Mouse (Mus musculus): Measurements from ENCODE around the gene Plppr1.
"Not testable (repeated sequence)": the region's sequence is repeated elsewhere in the genome, so short reads cannot be mapped to it uniquely, and the experiment has no call there.

Plppr1 gene

DNA sequence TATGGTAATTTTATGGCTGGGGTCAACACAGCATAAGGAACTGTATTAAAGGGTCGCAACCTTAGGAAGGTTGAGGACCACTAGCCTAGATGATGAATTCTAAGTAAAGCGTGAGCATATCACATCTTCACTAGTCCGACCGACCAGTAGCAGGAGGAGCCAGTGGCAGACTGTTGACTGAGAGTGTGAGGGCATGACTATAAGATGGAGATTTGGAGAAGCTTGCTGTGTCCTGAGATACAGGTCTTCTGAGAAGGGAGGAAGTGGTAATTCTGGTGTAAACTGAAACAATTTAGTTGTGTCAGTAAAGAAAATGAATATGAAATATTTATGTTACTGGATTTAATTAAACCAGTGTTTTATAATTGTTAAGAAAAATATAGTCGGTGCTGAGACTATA, 180.4 kb downstream of the Plppr1 start:
- no peak for DNase-seq

DNA sequence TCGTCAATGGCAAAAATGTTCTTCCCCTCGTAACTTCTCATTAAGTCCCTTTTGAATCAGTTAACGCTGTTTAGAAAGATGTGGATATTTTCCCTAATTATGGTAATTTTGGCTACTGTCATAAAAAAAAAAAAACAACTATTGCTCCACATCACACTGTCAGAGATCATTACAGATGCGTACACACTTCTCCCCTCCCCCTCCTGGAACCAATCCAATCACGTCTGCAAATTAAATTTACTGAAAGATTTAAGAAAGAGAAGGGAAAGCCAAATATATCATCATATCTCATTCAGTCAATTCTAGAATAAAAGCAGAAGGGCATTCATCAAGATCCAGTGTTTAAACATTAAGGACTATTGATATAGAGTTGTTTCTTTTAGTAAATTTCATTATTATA, 185.7 kb downstream of the Plppr1 start:
- no peak for DNase-seq

DNA sequence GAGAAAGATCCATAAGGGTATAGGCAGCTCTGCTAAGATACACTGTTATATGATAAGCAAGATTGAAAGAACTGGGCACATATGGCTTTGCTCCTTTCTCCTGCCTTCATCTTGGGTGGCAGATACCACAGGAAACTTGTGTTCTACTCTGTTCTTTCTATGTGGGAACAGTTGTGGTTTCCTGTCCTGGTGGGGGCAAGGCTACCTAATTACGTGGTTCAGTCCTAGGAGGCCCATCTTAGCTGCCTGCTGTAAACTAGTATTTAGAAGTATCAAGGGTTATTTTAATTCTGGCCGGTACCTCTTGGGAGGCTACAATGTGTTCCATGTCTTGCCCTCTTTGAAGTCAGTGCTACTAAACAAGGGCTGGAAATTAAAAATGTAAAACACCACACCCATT, 186.2 kb downstream of the Plppr1 start:
- no peak for DNase-seq

DNA sequence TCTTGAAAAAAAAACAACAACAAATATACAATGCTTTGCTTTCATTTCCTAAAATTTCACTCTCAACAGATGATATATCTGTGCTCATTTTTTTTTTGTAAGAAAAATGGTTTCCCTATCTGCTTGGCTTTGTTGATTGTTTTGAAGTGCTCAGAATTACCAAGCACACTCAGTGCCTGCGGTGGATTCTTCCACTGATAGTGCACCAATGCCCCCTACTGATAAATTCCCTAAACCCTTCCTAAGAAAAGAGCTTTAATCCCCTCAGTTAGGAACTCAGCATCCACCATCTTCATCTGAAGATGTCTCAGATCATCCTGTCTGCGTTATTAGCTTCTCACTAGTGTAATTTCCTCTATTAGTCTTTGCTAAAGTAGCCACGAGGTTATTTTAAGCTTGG, 192.2 kb downstream of the Plppr1 start:
- no peak for DNase-seq

DNA sequence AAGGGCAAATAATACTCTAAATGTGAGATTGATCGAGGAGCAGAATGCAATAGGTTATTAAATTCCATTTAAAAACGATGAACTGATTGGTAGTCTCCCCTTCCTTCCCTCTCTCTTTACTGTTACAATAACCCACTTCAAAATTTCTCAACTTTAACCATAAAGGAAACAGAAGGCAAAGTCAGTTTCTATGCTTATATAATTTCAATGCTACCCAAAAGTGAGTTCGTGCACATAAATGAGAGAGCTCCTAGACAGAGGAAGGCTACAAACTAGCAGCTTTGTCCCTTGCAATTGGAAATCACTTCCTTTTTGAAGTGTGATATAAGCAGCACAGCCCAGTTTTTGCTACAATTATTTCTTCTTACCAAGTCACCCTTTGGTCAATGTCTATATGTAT, 193.1 kb downstream of the Plppr1 start:
- DNase-seq, result no peak

DNA sequence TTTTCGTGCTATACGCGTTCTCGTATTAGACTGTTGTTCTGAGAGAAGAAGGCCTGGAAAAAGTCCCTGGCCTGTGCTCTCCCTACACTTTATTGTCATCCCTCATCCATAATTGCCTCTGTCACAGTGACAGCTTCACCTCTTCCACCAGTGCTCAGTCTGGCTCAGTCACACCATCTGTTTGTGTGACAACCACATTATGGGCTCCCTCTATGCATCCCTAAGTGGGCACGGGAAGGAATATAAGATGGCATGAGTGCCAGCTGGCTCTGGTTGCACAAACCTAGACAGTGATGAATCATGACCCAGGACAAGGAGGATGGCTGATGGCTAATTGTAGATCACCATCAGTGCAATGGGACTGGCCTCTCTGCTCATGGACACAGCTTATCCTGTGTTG, 219.4 kb downstream of the Plppr1 start:
- no peak for DNase-seq

DNA sequence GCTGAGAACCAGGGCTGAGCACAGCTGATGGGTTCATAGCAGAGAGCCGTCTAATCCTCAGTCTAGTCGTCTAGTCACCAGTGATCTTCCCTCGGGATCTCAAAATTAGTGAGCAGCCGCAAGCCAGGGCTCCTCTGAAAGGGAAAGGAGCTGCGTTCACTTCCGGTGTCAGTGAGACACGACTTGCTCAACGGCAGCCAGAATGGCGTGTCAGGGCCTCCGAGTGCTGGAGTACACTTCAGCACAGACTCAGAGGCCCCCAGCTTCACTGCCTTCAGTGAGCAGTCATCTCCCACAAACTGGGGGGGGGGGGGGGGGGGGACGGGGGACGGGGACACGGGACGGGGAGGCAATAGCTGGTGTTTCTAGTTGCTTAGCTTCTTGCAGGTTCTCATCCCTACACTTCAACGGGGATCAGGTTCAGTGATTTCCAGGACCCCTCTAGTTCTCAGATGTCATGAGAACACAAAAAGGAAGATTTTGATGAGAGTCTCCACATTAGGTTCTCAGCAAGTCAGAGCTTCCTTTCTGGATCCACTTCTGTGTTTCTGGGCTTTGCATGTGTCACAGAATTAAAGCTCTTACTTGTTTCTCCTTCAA, 225.7 kb downstream of the Plppr1 start:
- DNase-seq, result no peak

DNA sequence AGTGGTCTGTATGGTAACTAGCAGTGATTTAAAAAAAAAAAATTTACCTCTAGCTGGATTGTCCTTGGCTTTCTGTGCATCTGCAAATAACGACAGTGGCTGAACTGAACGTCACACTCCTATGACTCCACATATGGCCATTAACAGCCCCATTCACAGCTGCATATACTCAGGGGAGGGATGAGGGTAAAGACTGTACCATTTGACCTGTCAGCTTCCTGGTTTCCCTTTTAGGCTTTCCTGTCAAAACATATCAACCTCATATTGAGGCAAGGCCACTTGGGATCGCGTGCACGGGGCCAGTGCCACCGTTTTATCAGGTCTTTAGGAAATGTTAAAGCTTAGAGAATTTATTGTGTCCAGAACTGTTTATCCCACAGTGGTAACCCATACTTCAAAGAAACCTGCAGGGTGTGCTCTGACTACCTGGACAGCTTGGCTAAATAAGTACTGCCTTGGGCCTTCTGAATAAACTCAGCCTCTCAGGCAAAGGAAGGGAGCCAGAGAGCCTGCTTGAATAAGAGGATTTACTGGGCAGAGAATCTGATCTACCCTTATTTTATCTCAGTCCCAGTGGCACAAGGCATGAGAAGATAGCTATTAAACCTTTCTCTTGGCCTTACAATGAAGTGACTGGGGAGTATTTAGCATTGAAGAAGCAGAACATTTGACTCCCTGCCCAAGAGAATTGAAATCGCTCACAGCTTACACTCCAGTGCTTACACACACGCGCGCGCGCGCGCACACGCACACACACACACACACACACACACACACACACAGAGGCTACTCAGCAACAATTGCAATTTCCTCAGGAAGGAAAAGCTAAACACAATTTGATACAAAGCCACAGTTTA, 226.5 kb downstream of the Plppr1 start:
- no peak for DNase-seq

DNA sequence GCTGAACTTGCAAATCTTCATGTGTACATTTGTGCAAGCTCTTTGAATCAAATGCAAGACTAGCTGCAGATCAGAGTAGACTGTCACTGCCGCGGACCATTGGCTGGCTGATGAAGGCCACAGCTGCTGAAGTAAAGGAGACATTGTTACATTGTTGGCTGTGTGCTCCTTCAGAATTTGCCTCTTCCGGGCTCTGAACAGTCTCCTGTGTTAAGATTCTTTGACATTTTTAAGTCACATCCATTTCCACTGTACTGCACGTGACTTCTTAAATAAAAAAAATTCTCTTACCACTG, 227.1 kb downstream of the Plppr1 start:
- no peak for DNase-seq

DNA sequence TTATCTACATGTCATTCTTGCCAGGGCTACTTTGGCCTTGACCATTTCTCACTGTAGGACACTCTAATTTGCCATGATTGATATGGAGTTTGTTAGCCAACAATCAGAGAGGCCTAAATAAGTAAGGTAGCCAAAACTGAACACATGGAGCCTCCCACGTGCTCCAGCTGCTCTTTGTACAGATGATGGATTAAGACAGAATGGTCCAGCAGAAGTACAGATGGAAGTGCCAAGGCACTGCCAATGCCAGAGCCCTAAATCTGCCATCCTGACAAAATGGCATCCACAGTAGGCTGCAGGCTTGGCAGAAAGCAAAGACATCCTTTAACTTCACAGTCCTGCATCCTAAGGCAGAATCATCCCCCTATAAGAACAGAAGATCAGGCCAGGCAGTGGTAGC, 237.4 kb downstream of the Plppr1 start:
- DNase-seq, result no peak

DNA sequence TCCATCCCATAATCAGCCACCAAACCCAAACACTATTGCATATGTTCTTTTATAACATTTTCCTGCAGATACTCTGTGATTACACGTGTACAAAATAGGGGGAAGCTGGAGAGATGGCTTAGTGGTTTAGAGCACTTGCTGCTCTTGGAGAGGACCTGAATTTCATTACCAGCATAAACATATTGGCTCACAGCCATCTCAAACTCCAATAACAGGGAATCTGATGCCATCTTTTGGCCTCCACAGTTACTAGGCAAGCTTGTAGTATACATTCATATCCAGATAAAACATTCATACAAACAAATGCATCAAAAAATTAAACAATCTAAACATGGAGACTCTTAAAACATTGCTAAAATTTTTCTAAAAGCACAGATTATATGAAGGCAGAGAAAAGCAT, 240.5 kb downstream of the Plppr1 start:
- no peak for DNase-seq

DNA sequence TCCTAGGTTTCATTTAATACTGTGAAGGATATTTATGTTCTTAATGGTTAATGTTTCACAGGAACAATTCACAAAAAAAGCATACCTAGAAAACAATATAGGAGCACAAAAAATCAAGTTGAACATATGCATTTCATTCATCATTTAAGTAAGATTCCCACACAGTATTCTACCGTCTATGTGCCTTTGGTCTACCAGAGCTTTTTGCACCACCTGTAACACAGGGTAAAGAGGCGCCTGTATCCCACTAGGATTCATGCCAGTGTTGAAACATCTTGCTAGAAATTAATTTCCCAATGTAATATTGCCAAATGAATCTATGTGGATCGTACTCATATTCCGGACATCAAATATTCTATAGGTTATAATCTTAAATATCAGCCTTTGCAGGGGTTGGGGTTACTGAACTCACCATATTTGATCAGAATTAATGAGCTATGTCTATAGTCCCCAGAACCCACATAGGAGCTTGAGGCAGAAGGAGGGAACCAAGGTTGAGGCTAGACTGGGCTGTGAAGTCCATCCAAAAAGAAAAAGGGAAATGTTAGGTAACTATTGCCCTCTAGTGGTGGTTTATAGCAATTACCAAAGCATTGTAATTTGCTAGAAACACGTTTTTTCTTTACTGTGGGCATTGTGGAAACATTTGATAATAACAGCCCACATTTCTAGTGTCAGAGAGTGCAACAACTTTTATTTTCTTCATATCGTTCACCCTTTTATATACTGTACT, 263.0 kb downstream of the Plppr1 start:
- peak; percentile 3 for DNase-seq

DNA sequence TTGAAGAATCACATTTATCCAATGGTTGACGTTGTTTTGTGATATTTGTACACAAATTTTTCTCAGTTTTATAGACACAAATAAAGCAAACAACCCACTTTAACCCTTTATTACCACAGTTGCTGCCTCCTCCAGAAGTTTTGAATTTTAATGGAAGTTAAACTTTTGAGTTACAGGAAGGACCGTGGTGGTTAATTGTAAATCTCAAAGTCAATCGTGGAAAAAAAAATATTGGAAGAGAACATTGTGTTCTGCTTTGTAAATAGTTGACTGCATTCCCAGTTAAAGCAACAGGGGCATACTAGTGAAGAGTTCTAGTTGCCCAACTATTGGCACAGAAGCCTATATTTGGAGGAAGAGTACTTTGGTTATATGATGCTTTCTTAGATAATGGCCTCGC, 278.9 kb downstream of the Plppr1 start:
- DNase-seq, result not testable (repeated sequence)

DNA sequence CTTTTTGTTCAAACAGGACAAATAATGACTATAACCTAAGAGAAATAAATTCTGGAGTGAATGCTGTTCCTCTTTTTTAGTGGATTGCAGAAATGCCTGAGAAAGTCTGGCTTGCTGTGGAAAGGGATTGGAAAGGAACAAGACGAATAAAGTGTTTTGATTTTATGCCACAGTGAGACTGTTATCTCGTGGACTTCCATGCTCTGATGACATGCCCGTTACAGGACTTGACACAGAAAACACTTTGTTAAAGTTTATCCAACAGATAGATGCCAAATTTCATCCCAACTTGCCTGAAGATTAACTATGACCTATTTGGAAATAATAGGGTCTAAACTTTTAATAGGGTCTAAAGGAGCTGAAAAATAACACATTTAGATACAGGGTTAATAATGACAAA, 281.0 kb downstream of the Plppr1 start:
- DNase-seq, result not testable (repeated sequence)

DNA sequence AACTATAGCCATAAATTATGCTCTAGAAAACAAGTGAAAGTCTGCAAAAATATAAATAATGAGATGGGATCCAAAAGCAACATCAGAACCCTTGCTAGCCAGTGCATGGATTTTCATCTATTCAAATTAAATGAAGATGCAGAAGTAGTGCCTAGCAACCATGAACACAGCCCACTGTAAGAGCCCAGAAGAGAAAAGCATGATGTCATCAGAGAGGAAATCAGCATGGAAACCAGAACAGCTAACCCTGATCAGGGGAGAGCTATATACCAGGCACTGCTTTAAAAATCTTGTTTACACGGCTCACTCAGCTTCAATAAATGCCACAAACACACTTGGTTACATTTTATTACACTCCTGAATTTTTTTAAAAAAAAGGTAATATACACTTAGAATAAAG, 288.9 kb downstream of the Plppr1 start:
- not testable (repeated sequence) for DNase-seq

DNA sequence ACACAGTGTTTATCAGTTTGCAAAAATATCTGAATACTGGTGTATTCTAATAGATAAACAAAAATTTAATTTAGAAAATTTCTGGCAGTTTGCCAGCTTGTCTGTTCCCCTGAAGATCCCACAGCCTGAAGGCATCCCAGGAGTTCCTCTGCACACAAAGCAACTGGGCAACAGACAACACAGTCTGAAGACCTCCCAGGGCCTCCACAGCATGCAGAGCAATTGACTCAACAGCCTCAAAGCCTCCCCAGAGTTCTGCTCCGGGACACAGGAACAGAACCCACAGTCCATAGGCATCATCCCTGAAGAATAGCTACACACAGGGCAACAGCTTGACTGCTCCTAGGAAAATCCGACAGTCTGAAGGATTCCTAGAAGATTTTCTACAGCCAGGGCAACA, 289.6 kb downstream of the Plppr1 start:
- DNase-seq, result no peak

DNA sequence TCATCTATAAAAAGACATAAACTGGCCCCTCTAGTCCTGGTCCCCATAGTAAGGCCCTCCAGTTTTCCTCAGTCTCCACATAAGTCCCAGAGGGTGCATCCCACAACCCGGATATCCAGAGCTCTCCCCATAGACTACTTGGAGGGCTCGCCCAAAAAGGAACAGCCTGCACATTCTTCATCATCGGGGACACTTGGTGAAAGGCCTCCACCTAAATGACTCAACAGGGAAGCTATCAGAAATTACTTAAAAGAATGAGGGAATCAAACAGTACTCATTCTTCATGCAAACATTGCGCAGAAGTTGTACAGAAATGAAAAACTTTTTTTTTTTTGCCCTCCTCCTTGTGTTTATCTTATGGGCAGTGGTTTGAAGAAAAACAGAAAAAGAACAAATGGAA, 291.4 kb downstream of the Plppr1 start:
- DNase-seq, result no peak

DNA sequence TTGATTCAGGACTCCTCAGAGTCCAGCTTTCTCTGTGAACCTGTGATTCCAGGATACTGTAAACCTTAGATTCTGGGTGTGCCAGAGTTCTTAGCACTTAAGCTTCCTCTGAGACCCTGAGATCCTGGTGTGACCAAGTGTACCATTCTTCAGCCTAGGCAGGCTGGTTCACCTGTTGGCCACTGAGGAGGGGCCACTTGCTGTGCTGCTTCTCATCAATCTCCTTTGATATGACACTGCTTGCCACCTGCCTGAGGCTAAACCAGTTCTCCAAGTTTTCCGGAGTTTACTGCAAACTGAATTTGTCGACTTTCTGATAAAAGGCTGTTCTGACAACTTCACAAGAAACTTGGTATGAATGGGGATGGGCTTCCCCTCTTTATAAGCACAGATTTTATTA, 298.0 kb downstream of the Plppr1 start:
- no peak for DNase-seq

DNA sequence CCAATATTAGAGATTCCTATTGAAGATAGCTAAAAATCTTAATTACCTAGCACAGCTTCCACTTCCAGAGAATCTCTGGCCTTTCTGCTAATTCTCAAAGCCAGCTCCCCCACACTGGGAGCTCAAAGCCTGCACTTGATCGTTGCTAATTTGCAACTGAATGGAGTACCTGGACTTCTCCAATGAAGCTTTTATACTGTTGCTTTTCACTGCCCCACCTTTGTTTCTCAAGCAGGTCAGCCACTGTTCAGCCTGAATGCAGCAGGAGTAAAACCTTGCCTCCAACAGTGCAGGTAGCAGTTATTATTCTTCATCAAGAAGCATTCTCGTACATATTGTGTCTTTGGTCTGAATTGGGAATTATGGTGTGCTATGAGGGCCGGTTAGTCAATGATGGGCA, 309.0 kb downstream of the Plppr1 start:
- not testable (repeated sequence) for DNase-seq

DNA sequence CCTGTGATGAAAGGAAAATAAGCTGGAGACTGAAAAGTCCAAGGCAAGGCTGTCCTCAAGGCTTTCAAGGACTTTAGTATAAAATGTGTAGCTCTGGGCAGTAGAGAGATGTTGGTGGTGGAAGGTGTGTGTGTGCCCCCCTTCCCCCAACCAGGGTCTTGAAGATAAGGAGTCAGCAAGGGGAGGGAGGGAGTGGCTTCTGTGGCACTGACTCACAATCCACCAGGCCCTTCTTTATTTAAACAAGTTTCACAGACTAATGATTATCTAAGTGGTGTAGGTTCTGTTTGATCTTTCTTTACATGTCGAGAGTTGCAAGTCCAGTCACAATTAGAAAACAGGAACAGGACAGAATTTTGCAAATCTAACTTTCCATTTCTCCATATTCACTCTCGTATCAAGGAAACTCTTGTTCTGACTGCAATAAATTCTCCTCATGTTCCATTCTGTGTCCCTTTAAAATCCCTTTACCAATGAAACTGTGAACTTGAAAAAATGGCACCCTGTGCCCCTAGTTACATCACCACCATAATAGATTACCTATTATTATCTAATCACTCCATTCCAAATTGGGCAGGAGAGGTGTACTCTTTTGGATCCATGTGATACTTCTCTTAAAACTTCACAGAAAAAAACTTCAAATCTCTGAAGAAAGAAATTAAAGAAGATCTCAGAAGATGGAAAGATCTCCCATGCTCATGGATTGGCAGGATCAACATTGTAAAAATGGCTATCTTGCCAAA, 324.7 kb downstream of the Plppr1 start:
- DNase-seq, result not testable (repeated sequence)

DNA sequence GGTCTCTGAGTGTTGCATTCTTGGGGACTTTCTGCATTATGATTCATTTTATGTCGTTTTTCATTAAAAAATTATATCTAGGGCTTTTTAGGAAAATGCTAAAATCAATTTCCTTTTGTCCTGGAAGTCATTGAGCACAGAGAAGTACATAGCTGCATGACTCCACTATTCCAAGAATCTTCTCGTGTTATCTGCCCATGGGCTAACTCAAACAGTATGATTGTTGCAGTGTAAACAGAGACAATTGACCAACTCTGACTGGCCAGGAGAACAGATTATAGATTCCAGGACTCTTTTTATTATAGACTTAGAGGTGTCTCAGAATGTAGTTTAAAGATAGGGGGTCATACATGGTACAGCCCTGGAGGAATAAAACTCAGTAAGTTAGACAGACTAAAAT, 327.8 kb downstream of the Plppr1 start:
- DNase-seq, result no peak
